Mouse (Mus musculus): ENCODE measurements around the gene Gstm3. TPM values are rescaled to one million over a fixed set of nuclear protein-coding genes. Genes with fewer than 3 reads are reported as not detected.

Gene Gstm3
- total RNA-seq (2012; rRNA removed) (not detected in 2 replicates), polyA plus RNA-seq (2012; ENCODE audit: insufficient read depth in 1 of 2, insufficient read length in 2 of 2, low read depth in 1 of 2, low replicate concordance in 2 of 2, missing spikeins in 1 of 2) (under 1 TPM in 1 of 2 experiments, not detected in 1; 0.06 TPM)

GRCm38 (mm10) chr3:107968724-107969395 is at the start of gene Gstm3:
Gstm3 (minus strand) TSS chr3:107969283.
- no peak within 1 kb of the TSS for H3K27ac ChIP-seq (ENCODE audit: control insufficient read depth, low read depth, low read length)
- no peak within 1 kb of the TSS for H3K9ac ChIP-seq (ENCODE audit: control insufficient read depth, low read depth, low read length, poor library complexity, severe bottlenecking)
- H3K4me1 ChIP-seq (ENCODE audit: control insufficient read depth in 1 of 2, insufficient read depth in 2 of 2, low read length in 2 of 2): peaks cover 3 to 13% of the 10 kb centered on the region in 2 experiments; a peak in 3 of 4 replicates
- peaks cover 4 to 19% of the 10 kb centered on the region in 2 experiments for H3K27me3 ChIP-seq (ENCODE audit: control insufficient read depth in 1 of 2, insufficient read depth in 2 of 2, low read length in 2 of 2)
- no peaks in the 10 kb centered on the region for H3K9me3 ChIP-seq (replicated peaks; ENCODE audit: insufficient read depth, low read length)
- H3K79me2 ChIP-seq (ENCODE audit: control insufficient read depth, insufficient read depth, low read length, poor library complexity): no peaks in the 10 kb centered on the region
- H3K4me3 ChIP-seq (ENCODE audit: control insufficient read depth in 1 of 2, insufficient read depth in 1 of 2, low read depth in 2 of 2, low read length in 2 of 2): no peak within 1 kb of the TSS
- DNase-seq (ENCODE audit: low read depth, low spot score): no peak
- H3K36me3 ChIP-seq (ENCODE audit: control insufficient read depth in 1 of 2, insufficient read depth in 2 of 2, low read length in 2 of 2): peaks cover 0 to 12% of the 10 kb centered on the region in 2 experiments; a peak in 2 of 4 replicates
- TF ChIP-seq TCF12 (IDR thresholded peaks at IDR 0.05; ENCODE audit: low read depth, low read length) (no peak), MYB (IDR thresholded peaks at IDR 0.05; ENCODE audit: low read depth, low read length) (no peak), RAD21 (IDR thresholded peaks at IDR 0.05; ENCODE audit: low read depth, low read length) (no peak), JUND (IDR thresholded peaks at IDR 0.05; ENCODE audit: low read depth, low read length) (no peak), MAZ (IDR thresholded peaks at IDR 0.05; ENCODE audit: low read depth, low read length) (no peak)

GRCm38 (mm10) chr3:108018190-108018820 is 49.2 kb upstream of the Gstm3 start:
- Histone ChIP-seq H3K79me2 (ENCODE audit: control insufficient read depth, insufficient read depth, low read length, poor library complexity) (no peaks in the 10 kb centered on the region), H3K4me1 (ENCODE audit: control insufficient read depth in 1 of 2, insufficient read depth in 2 of 2, low read length in 2 of 2) (peaks cover 0 to 15% of the 10 kb centered on the region in 2 experiments; a peak in 2 of 4 replicates), H3K9ac (ENCODE audit: control insufficient read depth, low read depth, low read length, poor library complexity, severe bottlenecking) (peak overlapping the region; percentile 51), H3K4me3 (ENCODE audit: control insufficient read depth in 1 of 2, insufficient read depth in 1 of 2, low read depth in 2 of 2, low read length in 2 of 2) (peak overlapping the region; percentile 43 to 48), H3K27me3 (ENCODE audit: control insufficient read depth in 1 of 2, insufficient read depth in 2 of 2, low read length in 2 of 2) (0 out of 4 replicates have a peak, but pooled peaks cover 0 to 5% of the 10 kb centered on the region in 2 experiments), H3K36me3 (ENCODE audit: control insufficient read depth in 1 of 2, insufficient read depth in 2 of 2, low read length in 2 of 2) (peaks cover 0 to 3% of the 10 kb centered on the region in 2 experiments; a peak in 1 of 4 replicates), H3K9me3 (replicated peaks; ENCODE audit: insufficient read depth, low read length) (no peaks in the 10 kb centered on the region), H3K27ac (ENCODE audit: control insufficient read depth, low read depth, low read length) (no peak overlapping the region)
- no peak for DNase-seq (ENCODE audit: low read depth, low spot score)
- no peak for TF ChIP-seq MYB (IDR thresholded peaks at IDR 0.05; ENCODE audit: low read depth, low read length)
- TF ChIP-seq MAZ (IDR thresholded peaks at IDR 0.05; ENCODE audit: low read depth, low read length): no peak
- TF ChIP-seq EP300 (IDR thresholded peaks at IDR 0.05; ENCODE audit: low read depth in 1 of 2, low read length in 2 of 2): no peak
- TF ChIP-seq RCOR1 (IDR thresholded peaks at IDR 0.05; ENCODE audit: low read depth, low read length): peak; percentile 28; the same call in 1 of the 2 replicates
- no peak for TF ChIP-seq MAX (IDR thresholded peaks at IDR 0.05; ENCODE audit: low read length)
- peak; percentile 2; the same call in 1 of the 2 replicates for TF ChIP-seq SIN3A (IDR thresholded peaks at IDR 0.05; ENCODE audit: low read length)
- no peak for TF ChIP-seq GABPA (IDR thresholded peaks at IDR 0.05; ENCODE audit: low read depth, low read length)
- no peak for TF ChIP-seq ZKSCAN1 (IDR thresholded peaks at IDR 0.05; ENCODE audit: low read depth, low read length)
- TF ChIP-seq USF1 (IDR thresholded peaks at IDR 0.05; ENCODE audit: low read depth, low read length): 0 out of 2 replicates have a peak, but pooled peaks have one; percentile 23
- peak; percentile 45; the same call in 1 of the 2 replicates for TF ChIP-seq ETS1 (IDR thresholded peaks at IDR 0.05; ENCODE audit: low read depth, low read length)
- TF ChIP-seq TCF12 (IDR thresholded peaks at IDR 0.05; ENCODE audit: low read depth, low read length): no peak
- TF ChIP-seq UBTF (IDR thresholded peaks at IDR 0.05; ENCODE audit: borderline replicate concordance, insufficient read depth, low read depth, low read length): no peak
